Mouse (Mus musculus) right cerebral cortex, postnatal 36 days (tissue): ENCODE data around the gene Traf3.

Experiments used
- DNase-seq, 2 experiments: peaks; one replicate each; pipeline ENCODE4 v3.0.0; 2022; ENCODE audit warnings: low spot score in 2 of 2, mixed read lengths in 1 of 2

Traf3 gene

DNA sequence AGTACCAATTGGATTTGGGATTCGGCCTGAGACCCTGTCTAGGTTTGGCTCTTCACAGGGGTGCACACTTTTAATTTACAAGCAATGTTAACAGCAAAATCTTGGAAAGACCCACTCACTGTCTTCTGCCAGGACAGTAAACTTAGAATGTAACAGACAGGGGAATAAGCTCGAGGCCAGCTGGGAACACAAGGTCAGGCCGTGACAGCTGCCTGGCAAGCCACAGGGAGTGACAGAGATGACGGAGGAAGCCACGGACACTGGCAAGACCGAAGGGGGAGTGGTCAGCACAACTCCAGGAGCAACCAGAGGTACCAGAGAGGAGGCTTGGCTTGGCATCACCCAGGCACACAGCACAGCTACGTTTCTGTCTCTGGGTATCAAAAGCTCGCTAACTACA, 140.7 kb downstream of the Traf3 start:
- no peak for DNase-seq

DNA sequence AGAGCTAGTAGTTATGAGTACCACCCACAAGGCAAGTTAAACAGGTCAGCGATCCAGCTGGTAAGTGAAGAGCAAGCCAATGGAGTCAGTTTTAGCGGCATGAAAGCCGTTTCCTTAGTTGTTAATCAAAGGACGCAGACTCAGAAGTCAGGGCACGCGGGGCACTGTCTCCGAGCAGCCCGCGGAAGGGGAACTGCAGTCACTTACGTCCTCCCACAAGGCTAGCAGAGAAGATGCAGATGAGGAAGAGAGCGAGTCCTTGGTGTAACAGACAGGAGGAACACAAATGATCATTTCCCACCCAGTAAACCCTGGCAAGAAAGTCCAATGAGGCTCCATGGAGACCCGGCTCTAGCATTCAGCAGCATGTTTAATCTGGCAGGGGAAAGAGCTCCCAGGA, 143.1 kb downstream of the Traf3 start:
- no peak for DNase-seq

GRCm38 (mm10) chr12:111309931-111310330, 143.8 kb downstream of the Traf3 start:
- DNase-seq: no peak

GRCm38 (mm10) chr12:111311775-111312174, 145.6 kb downstream of the Traf3 start:
- DNase-seq: no peak

- DNase-seq: no peak
Observed at GRCm38 (mm10) chr12:111314273-111314672, 148.1 kb downstream of the Traf3 start.
